Mouse (Mus musculus) neural tube, embryonic 12.5 days (tissue): ENCODE data around the gene Wnt1. TPM values are rescaled to one million over a fixed set of nuclear protein-coding genes. Genes with fewer than 3 reads are reported as not detected.
"Not testable (repeated sequence)": the region's sequence is repeated elsewhere in the genome, so short reads cannot be mapped to it uniquely, and the experiment has no call there.

Experiments
- ATAC-seq: fragments of 200-750 bp; cut with Nextera tagmentation; 2 replicates; pipeline ENCODE4 v1.8.0; 2017; ENCODE audit warnings: low read depth, mild to moderate bottlenecking, moderate TSS enrichment, moderate library complexity; ENCODE audit not compliant: low FRiP score
- H3K27ac ChIP-seq: fragments of 300-500 bp; sonication (generic); 2 replicates; pipeline ENCODE4 v1.5.1; 2016
- H3K27me3 ChIP-seq: fragments of 300-500 bp; sonication (generic); replicated peaks from 2 replicates; pipeline ENCODE4 v1.6.1; 2016; ENCODE audit warnings: mild to moderate bottlenecking
- H3K36me3 ChIP-seq: fragments of 300-500 bp; sonication (generic); 2 replicates; pipeline ENCODE4 v1.6.1; 2016; ENCODE audit warnings: mild to moderate bottlenecking
- H3K4me1 ChIP-seq: fragments of 300-500 bp; sonication (generic); 2 replicates; pipeline ENCODE4 v1.6.1; 2016
- H3K4me2 ChIP-seq: fragments of 300-500 bp; sonication (generic); replicated peaks from 2 replicates; pipeline ENCODE4 v1.6.1; 2016; ENCODE audit warnings: mild to moderate bottlenecking
- H3K4me3 ChIP-seq: fragments of 300-500 bp; sonication (generic); 2 replicates; pipeline ENCODE4 v1.5.1; 2016
- H3K9ac ChIP-seq: fragments of 300-500 bp; sonication (generic); 2 replicates; pipeline ENCODE4 v1.6.1; 2016; ENCODE audit warnings: mild to moderate bottlenecking
- H3K9me3 ChIP-seq: fragments of 300-500 bp; sonication (generic); 2 replicates; pipeline ENCODE4 v1.6.1; 2016; ENCODE audit warnings: mild to moderate bottlenecking
- WGBS: fragments of 180-500 bp; shearing (Covaris S2); methylation state at CpG from one replicate; pipeline ENCODE4 v1.1.7; 2016; 5-methylcytosine and 5-hydroxymethylcytosine counted together
- polyA plus RNA-seq: library from polyadenylated mRNA; unstranded; fragments of >200 nt; fragmentation: Nextera tagmentation; extraction: Ambion mirVana; gene quantifications from 2 replicates; pipeline ENCODE4 v1.2.1, GENCODE M21; 2016

Wnt1 gene
- polyA plus RNA-seq, 1 experiment from 2014 or later = 12.3 TPM

DNA sequence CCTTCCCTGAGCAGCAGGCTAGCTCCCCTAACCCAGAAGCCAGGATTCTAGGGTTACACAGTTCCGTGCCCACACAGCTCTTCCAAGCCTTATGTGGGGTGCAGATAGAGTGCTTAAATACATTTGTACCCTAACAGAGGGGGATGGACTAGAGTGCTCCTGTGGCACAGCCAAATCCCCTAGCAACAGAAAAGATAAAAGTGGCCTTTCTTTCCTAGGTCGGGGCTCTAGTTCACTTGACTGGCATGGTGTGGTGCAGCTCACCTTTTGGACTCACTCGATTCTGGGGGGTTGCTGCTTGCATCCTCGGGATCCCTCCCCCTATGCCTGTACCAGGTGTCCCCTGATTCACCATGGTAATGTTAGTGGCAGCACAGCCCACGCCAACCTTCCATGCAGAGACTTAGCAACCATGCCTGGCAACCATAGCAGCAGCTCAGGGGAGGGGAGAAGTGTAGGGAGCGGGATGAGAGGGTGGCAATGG is 19.0 kb downstream of the Wnt1 start:
- WGBS = 3% methylated on average over 6 of the region's 6 CpGs
- Histone ChIP-seq H3K27me3 (peaks cover 68% of the 10 kb centered on the region), H3K4me2 (peak overlapping the region; percentile 69), H3K4me3 (no peak overlapping the region), H3K36me3 (peaks cover 22% of the 10 kb centered on the region), H3K27ac (no peak overlapping the region), H3K9me3 (no peaks in the 10 kb centered on the region), H3K9ac (no peak overlapping the region), H3K4me1 (peaks cover 42% of the 10 kb centered on the region)
- no peak for ATAC-seq

DNA sequence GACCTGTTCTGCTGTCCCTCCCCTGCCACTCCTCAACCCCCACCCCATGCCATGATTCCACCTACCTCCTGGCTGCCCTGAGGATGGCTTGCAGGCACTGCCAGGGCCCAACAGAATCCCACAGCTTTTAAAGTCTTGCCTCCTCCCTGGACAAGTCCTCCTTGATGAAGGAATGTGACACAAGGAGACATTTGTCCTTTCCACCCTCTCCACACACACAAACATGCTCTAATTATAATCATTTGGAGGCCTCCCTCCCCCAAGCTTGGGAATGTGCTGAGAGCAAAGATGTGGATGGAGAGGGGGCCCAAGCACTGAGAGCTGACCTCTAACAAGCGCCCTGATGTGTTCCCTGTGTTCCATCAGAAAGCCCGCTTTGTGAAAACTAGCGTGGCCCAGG is 19.7 kb downstream of the Wnt1 start, which contains the start of gene Ddn:
Gene Ddn, minus strand, starts transcription at position 101 of the 400 bp plus-strand sequence.
- Histone ChIP-seq H3K4me2 (peak within 1 kb of the TSS; percentile 69), H3K27me3 (peaks cover 61% of the 10 kb centered on the region), H3K27ac (no peak within 1 kb of the TSS), H3K9ac (no peak within 1 kb of the TSS), H3K36me3 (peaks cover 28% of the 10 kb centered on the region), H3K4me3 (0 out of 2 replicates have a peak within 1 kb of the TSS, but pooled peaks have one; percentile 40), H3K9me3 (no peaks in the 10 kb centered on the region), H3K4me1 (peaks cover 42% of the 10 kb centered on the region)
- 36% methylated on average over 3 of the region's 3 CpGs for WGBS
- no peak for ATAC-seq

DNA sequence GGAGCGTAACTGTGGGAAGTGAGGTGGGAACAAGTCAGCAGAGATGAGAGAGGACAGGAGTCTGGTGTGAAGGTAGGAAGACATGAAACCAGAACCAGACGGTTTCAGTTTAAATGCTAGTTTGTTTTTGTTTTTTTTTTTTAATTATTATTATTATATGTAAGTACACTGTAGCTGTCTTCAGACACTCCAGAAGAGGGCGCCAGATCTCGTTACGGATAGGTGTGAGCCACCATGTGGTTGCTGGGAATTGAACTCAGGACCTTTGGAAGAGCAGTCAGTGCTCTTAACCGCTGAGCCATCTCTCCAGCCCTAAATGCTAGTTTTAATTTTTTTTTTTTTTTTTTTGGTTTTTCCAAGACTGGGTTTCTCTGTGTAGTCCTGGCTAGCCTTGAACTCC is 20.6 kb downstream of the Wnt1 start:
- H3K27me3 ChIP-seq = peaks cover 53% of the 10 kb centered on the region

DNA sequence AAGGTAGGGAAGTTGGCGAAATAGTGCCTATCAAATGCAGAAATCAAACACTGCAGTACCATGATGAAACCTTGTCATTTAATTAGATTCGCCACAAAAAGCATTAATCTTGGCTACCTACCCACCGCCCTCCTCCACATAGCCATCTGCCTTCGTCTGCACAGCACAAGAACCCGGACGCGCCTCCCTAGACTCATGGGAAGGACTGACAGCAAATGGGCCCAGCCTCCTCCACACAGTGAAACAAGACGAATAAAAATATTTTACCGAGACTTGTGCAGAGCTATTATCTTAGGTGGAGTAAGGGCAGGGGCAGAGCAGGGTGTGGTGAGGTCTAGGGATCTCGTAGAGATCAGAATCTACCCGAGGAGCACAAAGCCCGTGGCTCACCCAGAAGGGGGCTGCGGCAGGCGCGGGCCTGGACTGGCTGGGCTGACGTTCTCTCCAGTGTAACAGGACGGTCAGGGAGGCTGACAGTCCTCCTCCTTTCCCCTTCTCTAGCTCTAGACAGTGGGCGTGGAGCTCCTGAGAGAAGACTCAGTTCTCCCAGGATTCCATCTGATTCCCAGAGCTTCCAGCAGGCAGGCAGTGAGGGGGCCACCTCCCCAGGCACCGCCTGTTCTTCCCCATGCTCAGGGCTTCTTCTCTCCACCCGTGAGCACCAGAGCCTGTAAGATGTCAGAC is 23.2 kb downstream of the Wnt1 start:
- H3K9me3 ChIP-seq = no peaks in the 10 kb centered on the region
- no peak overlapping the region for H3K9ac ChIP-seq
- H3K36me3 ChIP-seq = peaks cover 46% of the 10 kb centered on the region
- H3K4me2 ChIP-seq = no peak overlapping the region
- H3K27me3 ChIP-seq = peaks cover 27% of the 10 kb centered on the region
- ATAC-seq = no peak
- no peak overlapping the region for H3K4me3 ChIP-seq
- 88% methylated on average over 20 of the region's 20 CpGs for WGBS
- no peak overlapping the region for H3K27ac ChIP-seq
- peaks cover 12% of the 10 kb centered on the region for H3K4me1 ChIP-seq

More for the DNA sequence above, 20.6 kb downstream of the Wnt1 start:
- Histone ChIP-seq H3K4me1 (peaks cover 38% of the 10 kb centered on the region), H3K36me3 (peaks cover 34% of the 10 kb centered on the region)
- not testable (repeated sequence) for ATAC-seq, H3K27ac ChIP-seq, H3K9ac ChIP-seq, H3K4me3 ChIP-seq, H3K9me3 ChIP-seq, H3K4me2 ChIP-seq
- 72% methylated on average over 6 of the region's 6 CpGs for WGBS

DNA sequence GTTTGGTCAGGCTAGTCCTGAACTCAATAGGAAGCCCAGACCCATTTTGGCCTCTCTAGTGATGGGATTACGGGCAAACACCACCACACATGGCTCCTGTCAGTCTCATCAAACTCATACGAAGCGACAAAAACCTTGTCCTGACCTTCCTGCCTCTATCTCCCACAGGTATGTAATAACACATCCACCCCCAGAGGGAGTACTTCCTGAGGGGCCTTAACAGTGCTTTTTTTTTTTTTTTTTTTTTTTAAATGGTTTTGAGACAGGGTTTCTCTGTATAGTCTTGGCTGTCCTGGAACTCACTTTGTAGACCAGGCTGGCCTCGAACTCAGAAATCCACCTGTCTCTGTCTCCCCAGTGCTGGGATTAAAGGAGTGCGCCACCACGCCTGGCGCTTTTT is 28.5 kb downstream of the Wnt1 start:
- Histone ChIP-seq H3K4me3 (no peak overlapping the region), H3K27me3 (no peaks in the 10 kb centered on the region), H3K9me3 (no peaks in the 10 kb centered on the region), H3K4me1 (no peaks in the 10 kb centered on the region), H3K4me2 (no peak overlapping the region), H3K36me3 (peaks cover 40% of the 10 kb centered on the region), H3K27ac (no peak overlapping the region), H3K9ac (no peak overlapping the region)
- WGBS = 93% methylated on average over 7 of the region's 7 CpGs
- ATAC-seq = no peak

DNA sequence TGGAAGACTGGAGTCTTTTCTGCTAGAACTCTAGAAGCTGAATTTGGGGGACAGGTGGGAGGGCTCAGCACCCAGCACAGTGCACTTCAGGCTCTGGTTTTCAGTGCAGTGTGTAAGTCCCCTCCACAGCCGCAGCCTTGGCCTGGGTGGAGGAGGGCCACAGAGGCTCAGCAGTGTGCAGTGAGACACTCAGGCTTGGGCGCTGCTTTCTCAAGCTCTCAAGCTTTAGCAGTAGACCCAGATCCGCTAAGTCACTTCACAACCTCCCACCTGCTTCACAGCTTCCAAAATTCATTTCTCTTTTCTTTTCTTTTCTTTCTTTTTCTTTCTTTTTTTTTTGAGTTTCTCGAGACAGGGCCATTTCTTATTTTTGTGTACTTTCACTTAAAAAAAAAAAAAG is 31.3 kb downstream of the Wnt1 start:
- Histone ChIP-seq H3K27ac (no peak overlapping the region), H3K4me2 (no peak overlapping the region), H3K27me3 (no peaks in the 10 kb centered on the region), H3K9me3 (no peaks in the 10 kb centered on the region), H3K4me1 (no peaks in the 10 kb centered on the region), H3K36me3 (peaks cover 37% of the 10 kb centered on the region), H3K9ac (no peak overlapping the region), H3K4me3 (no peak overlapping the region)
- WGBS = 90% methylated on average over 4 of the region's 4 CpGs
- no peak for ATAC-seq

DNA sequence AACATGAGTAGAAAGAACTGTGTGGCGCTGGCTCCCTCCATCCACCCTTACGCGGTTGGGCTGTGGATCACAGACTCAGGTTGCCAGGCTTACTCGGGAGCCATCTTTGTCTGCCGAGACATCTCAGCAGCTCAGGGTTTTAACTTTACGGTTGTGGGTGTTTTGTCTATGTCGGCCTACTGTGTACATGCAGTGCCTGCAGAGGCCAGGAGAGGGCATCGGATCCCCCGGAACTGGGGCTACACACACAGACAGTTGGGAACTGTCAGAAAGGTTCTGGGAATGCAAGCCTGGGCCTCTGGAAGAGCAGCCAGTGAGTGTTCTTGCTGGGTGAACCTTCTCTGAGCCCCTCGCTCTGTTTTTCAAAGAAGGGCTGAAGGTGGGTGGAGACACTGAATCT is 31.7 kb downstream of the Wnt1 start:
- Histone ChIP-seq H3K27me3 (no peaks in the 10 kb centered on the region), H3K4me1 (no peaks in the 10 kb centered on the region), H3K27ac (no peak overlapping the region), H3K4me3 (no peak overlapping the region), H3K36me3 (peaks cover 37% of the 10 kb centered on the region), H3K9ac (no peak overlapping the region), H3K4me2 (no peak overlapping the region), H3K9me3 (no peaks in the 10 kb centered on the region)
- 26% methylated on average over 10 of the region's 10 CpGs for WGBS
- no peak for ATAC-seq

DNA sequence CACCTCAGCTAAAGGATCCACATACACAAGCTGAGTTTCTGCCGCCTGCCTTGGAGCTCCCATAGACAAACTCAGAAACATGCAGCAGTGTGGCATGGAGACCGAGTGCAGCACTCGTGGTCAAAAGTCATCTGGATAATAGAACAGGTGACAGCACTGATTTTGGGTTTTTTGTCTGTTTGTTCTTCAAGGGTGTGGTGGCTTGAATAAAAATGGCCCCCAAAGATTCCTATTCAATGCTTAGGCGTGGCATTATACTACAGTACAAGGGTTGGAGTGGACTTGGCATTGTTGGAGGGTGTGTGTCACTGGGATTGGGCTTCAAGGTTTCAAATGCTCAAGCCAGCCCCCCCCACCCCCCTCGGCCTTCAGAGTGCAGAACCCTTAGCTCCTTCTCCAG is 32.5 kb downstream of the Wnt1 start:
- 94% methylated on average over 5 of the region's 5 CpGs for WGBS
- Histone ChIP-seq H3K36me3 (peaks cover 31% of the 10 kb centered on the region), H3K9ac (no peak overlapping the region), H3K4me1 (no peaks in the 10 kb centered on the region), H3K4me2 (no peak overlapping the region), H3K4me3 (no peak overlapping the region), H3K27ac (no peak overlapping the region), H3K9me3 (no peaks in the 10 kb centered on the region), H3K27me3 (no peaks in the 10 kb centered on the region)
- no peak for ATAC-seq

DNA sequence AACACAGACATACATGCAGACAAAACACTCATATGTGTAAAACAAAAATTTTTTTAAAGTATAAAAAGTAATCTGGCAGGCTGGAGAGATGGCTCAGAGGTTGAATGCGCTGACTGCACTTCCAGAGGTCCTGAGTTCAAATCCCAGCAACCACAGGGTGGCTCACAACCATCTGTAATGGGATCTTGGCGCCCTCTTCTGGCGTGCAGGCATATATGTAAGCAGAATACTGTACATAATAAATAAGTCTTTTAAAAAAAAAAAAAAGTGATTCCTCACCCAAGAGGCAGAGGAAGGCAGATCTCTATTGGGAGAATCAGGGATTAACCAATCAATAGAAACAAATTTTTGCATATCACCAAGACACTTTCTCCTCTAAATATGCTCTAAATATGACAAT is 33.8 kb downstream of the Wnt1 start:
- ATAC-seq = no peak
- no peaks in the 10 kb centered on the region for H3K9me3 ChIP-seq
- peaks cover 31% of the 10 kb centered on the region for H3K36me3 ChIP-seq
- H3K4me3 ChIP-seq = no peak overlapping the region
- no peak overlapping the region for H3K9ac ChIP-seq
- no peaks in the 10 kb centered on the region for H3K4me1 ChIP-seq
- WGBS = 68% methylated on average over 3 of the region's 3 CpGs
- H3K27ac ChIP-seq = no peak overlapping the region
- H3K27me3 ChIP-seq = no peaks in the 10 kb centered on the region
- H3K4me2 ChIP-seq = no peak overlapping the region

DNA sequence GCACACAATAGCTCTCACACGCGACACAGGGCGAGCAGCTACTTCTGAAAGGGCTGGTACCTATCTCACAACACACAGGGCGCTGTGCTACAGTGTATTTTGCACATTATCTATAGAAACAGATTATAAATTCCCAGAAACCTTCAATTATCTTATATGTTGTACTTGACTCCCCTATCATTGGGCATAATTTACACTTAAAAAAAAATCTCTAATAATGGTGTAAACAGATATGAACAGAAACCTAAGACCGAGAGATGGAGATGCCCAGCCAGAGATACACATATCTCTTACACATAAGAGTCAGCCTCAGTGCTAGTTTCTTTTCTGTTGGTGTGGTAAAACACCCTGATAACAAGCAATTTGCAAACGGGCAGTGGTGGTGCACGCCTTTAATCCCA is 38.0 kb downstream of the Wnt1 start:
- Histone ChIP-seq H3K27ac (no peak overlapping the region), H3K4me2 (no peak overlapping the region), H3K4me3 (no peak overlapping the region), H3K36me3 (peaks cover 21% of the 10 kb centered on the region), H3K4me1 (peaks cover 10% of the 10 kb centered on the region; the same call in 1 of the 2 replicates), H3K27me3 (no peaks in the 10 kb centered on the region), H3K9me3 (no peaks in the 10 kb centered on the region), H3K9ac (no peak overlapping the region)
- 92% methylated on average over 7 of the region's 7 CpGs for WGBS
- no peak for ATAC-seq

DNA sequence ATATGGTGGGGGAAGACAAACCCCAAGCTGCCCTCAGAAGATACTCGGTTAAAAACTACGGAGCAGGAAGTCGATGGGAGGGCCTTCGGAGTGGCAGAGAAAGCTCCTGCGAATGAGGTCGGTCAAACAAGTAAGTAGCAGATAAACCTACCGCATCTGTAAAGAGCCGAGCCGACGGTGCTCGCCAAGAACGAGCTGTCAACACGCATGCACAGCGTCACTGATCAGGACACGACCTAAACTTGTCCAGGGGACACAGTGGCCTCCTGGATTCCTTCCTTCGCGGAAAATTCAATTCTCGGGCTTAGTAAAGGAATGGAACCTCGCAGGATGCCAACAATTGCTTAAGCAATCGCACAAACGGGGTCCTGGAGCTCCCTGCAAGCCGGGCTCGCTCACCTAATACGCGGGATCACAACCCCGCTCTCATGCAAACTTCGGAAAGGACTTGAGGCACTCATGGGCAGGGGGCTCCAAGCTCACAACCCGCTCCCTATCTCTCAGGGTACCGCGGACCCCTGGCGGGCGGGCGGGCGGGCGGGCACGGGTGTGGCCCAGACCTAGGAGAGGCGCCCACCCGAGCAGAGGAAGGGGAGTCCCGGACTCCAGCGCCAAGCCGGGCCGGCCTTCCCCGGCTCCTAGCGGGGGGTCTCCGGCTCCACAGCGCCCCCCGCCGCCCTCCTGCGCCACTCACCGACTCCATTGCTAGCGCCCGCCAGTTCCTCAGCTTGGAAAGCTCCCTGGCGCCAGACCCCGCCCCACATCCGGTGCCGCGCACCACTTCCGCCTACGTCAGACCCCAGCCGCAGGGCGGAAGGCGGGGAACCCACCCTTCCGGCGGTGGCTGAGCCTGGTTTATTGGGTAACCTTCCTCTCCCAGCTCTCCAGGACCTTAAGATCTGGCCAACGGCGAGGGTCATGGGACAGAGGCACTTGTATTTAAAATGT is 41.4 kb downstream of the Wnt1 start, which contains the start of gene Prkag1:
Gene Prkag1, minus strand, starts transcription at position 786 of the 948 bp plus-strand sequence.
- Histone ChIP-seq H3K27me3 (no peaks in the 10 kb centered on the region), H3K4me1 (peaks cover 10% of the 10 kb centered on the region; the same call in 1 of the 2 replicates), H3K9ac (peak within 1 kb of the TSS; percentile 79), H3K4me3 (peak within 1 kb of the TSS; percentile 65), H3K4me2 (peak within 1 kb of the TSS; percentile 75), H3K36me3 (peaks cover 30% of the 10 kb centered on the region), H3K27ac (peak within 1 kb of the TSS; percentile 46), H3K9me3 (no peaks in the 10 kb centered on the region)
- under 1% methylated on average over 66 of the region's 66 CpGs for WGBS
- ATAC-seq = peak; percentile 95

DNA sequence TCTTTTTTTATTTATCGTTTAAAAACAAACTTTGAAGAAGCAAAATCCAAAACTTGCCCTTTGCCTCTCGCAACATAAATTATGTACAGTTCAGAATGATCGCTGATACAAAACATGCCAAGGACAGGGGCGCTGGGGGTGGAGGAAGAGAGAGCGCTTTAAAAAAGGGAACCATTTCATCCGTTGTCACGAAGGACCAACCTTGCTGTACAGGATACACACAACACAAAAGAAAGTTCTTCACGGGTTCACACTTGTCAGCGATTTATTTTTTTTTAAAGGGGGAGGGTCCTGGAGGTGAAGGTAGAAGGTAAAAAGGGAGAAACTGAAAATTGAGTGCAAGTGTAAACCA is 42.0 kb downstream of the Wnt1 start:
- peaks cover 10% of the 10 kb centered on the region; the same call in 1 of the 2 replicates for H3K4me1 ChIP-seq
- 0 out of 2 replicates have a peak overlapping the region, but pooled peaks have one; percentile 9 for H3K27ac ChIP-seq
- no peaks in the 10 kb centered on the region for H3K27me3 ChIP-seq
- H3K4me3 ChIP-seq = peak overlapping the region; percentile 65
- peak; percentile 45; the same call in 1 of the 2 replicates for ATAC-seq
- H3K4me2 ChIP-seq = peak overlapping the region; percentile 75
- WGBS = 13% methylated on average over 9 of the region's 9 CpGs
- no peaks in the 10 kb centered on the region for H3K9me3 ChIP-seq
- peaks cover 37% of the 10 kb centered on the region for H3K36me3 ChIP-seq
- peak overlapping the region; percentile 79; the same call in 1 of the 2 replicates for H3K9ac ChIP-seq
